Mouse (Mus musculus) small intestine, adult 2 months (tissue): Measurements from ENCODE around the gene Dcaf17.

ENCODE experiments used
- CTCF ChIP-seq: fragments of 200-500 bp; IDR thresholded peaks from 2 replicates; pipeline ENCODE4 v1.5.1; 2012; ENCODE audit warnings: low read depth, mild to moderate bottlenecking, control low read depth, inconsistent platforms, low read length, moderate library complexity, mixed read lengths; ENCODE audit not compliant: insufficient replicate concordance, insufficient read length; ENCODE audit errors: extremely low read depth
- POLR2A ChIP-seq: fragments of 200-500 bp; IDR thresholded peaks from 2 replicates; pipeline ENCODE4 v1.6.1; 2012; ENCODE audit warnings: low read depth, mild to moderate bottlenecking, control low read depth, inconsistent platforms, low read length, moderate library complexity

DNA sequence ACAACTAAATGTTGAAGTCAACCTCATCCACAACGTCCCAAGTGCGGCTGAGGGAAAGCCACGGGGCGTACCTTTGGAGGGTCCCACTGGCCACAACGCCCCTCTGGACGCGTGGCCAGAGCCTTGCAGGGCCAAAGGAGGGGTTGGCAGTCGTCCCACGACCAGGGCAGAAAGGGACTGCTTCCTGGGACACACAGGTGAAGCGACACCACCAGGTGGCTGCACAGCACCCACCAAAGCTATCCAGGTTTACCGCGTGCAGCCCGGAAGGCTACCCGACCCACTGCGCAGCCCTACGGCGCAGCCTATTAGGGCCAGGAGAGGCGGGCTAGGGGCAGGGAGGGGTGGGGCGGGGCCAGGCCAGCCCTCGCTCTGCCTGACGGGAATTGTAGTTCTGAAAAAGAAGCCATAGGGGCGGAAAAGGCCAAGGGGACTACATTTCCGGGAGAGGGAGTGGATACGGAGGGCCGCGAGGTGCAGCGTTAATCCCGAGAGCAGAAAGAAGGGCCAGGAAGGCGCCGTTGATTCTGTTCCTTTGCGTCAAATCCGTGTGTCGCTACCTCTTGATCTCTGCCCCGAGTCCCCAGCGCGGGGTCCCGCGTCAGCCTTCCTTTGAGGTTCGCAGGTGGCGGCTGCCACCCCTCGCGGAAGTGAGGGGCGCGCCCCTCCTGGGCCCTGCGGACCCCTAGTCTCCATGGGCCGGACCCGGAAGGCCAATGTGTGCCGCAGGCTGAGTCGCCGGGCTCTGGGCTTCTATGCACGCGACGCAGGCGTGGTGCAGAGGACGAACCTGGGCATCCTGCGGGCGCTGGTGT is at the start of gene Dcaf17, which contains the start of gene Mettl8:
- TF ChIP-seq CTCF, result no peak
- peak; percentile 72 for TF ChIP-seq POLR2A
